Mouse (Mus musculus) liver, embryonic 16.5 days (tissue): Measurements from ENCODE around the gene Edem2. TPM values are rescaled to one million over a fixed set of nuclear protein-coding genes. Genes with fewer than 3 reads are reported as not detected.

Source experiments
- ATAC-seq: fragments of 200-750 bp; cut with Nextera tagmentation; 2 replicates; pipeline ENCODE4 v1.8.0; 2017; ENCODE audit warnings: low read depth, mild to moderate bottlenecking, moderate number of reproducible peaks, moderate library complexity
- H3K27ac ChIP-seq: fragments of 300-500 bp; sonication (generic); 2 replicates; pipeline ENCODE4 v1.5.1; 2014; ENCODE audit warnings: mild to moderate bottlenecking, low read length
- H3K27me3 ChIP-seq: fragments of 300-500 bp; sonication (generic); 2 replicates; pipeline ENCODE4 v1.6.1; 2014; ENCODE audit warnings: low read depth, low read length, mixed read lengths; ENCODE audit not compliant: control insufficient read depth, insufficient read depth
- H3K36me3 ChIP-seq: fragments of 300-500 bp; sonication (generic); 2 replicates; pipeline ENCODE4 v1.6.1; 2014; ENCODE audit warnings: mild to moderate bottlenecking; ENCODE audit not compliant: control insufficient read depth, insufficient read depth
- H3K4me1 ChIP-seq: fragments of 300-500 bp; sonication (generic); 2 replicates; pipeline ENCODE4 v1.6.1; 2014; ENCODE audit warnings: low read depth, low read length, mixed read lengths; ENCODE audit not compliant: control insufficient read depth
- H3K4me2 ChIP-seq: fragments of 300-500 bp; sonication (generic); 2 replicates; pipeline ENCODE4 v1.6.1; 2014; ENCODE audit warnings: low read depth, low read length, mixed read lengths
- H3K4me3 ChIP-seq: fragments of 300-500 bp; sonication (generic); 2 replicates; pipeline ENCODE4 v1.5.1; 2014; ENCODE audit warnings: low read depth, mild to moderate bottlenecking, low read length
- H3K9ac ChIP-seq: fragments of 300-500 bp; sonication (generic); 2 replicates; pipeline ENCODE4 v1.6.1; 2014; ENCODE audit warnings: low read depth, low read length
- H3K9me3 ChIP-seq: fragments of 300-500 bp; sonication (generic); replicated peaks from 2 replicates; pipeline ENCODE4 v1.6.1; 2016; ENCODE audit warnings: low read length; ENCODE audit not compliant: control insufficient read depth
- WGBS: fragments of 180-500 bp; shearing (Covaris S2); extraction: QIAGEN DNeasy Blood & Tissue Kit; methylation state at CpG from one replicate; pipeline ENCODE4 v1.1.7; 2014; ENCODE audit not compliant: insufficient replicate concordance; 5-methylcytosine and 5-hydroxymethylcytosine counted together
- polyA plus RNA-seq: library from polyadenylated mRNA; unstranded; fragments of >200 nt; fragmentation: Nextera tagmentation; extraction: Ambion mirVana; gene quantifications from 2 replicates; pipeline ENCODE4 v1.2.1, GENCODE M21; 2015

Edem2 gene
- polyA plus RNA-seq, 1 experiment from 2014 or later, result 30.3 TPM

DNA sequence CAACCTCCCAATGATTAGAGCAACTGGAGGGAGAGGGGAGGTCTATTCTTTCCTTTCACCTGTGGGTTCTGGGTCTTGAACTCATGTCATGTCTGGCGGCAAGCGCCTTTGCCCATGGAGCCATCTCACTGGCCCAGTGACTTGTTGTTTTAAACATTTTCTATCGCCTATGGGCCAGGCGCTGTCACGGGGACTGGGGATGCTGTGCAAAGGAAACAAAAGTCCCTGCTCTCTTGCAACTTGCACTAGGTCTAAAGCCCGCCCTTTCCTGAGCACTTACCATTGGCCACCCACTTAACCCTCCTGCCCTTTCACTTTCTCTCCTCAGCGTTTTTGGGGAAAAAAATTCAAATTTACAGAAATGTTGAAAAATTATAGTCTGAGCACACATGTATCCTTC is 32.4 kb downstream of the Edem2 start:
- no peak overlapping the region for H3K27ac ChIP-seq
- no peak overlapping the region for H3K4me2 ChIP-seq
- ATAC-seq, result no peak

GRCm38 (mm10) chr2:155696091-155696558 is 33.1 kb downstream of the Edem2 start:
- H3K36me3 ChIP-seq, result no peaks in the 10 kb centered on the region
- H3K27me3 ChIP-seq, result no peaks in the 10 kb centered on the region
- no peak for ATAC-seq
- H3K27ac ChIP-seq, result no peak overlapping the region
- H3K9me3 ChIP-seq, result no peaks in the 10 kb centered on the region
- H3K4me1 ChIP-seq, result peaks cover 2% of the 10 kb centered on the region
- H3K4me2 ChIP-seq, result no peak overlapping the region
- H3K9ac ChIP-seq, result no peak overlapping the region
- no peak overlapping the region for H3K4me3 ChIP-seq
- 14% methylated on average over 7 of the region's 7 CpGs for WGBS

More for the DNA sequence above, 32.4 kb downstream of the Edem2 start:
- WGBS, result 50% methylated on average over 7 of the region's 7 CpGs
- H3K9ac ChIP-seq, result no peak overlapping the region
- H3K4me1 ChIP-seq, result no peaks in the 10 kb centered on the region
- no peaks in the 10 kb centered on the region for H3K27me3 ChIP-seq
- H3K36me3 ChIP-seq, result no peaks in the 10 kb centered on the region
- no peaks in the 10 kb centered on the region for H3K9me3 ChIP-seq
- no peak overlapping the region for H3K4me3 ChIP-seq

DNA sequence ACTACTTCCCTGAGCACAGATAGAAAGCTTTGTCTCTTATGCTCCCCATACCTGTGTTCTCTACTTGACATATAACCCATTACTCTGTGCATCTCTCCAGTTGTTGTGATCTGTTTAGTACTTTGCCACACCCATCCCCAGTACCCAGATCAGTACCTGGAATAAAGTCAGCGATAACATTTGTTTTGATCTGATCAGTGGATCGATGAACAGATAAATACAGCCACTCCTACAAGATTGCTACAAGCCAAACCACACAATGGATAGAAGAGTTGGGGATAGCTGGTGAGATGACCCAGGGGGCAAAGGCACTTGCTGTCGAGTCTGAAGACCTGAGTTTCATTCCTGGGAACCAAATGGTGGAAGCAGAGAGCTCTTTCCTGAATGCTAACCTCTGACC is 34.0 kb downstream of the Edem2 start:
- no peaks in the 10 kb centered on the region for H3K27me3 ChIP-seq
- H3K4me1 ChIP-seq, result peaks cover 9% of the 10 kb centered on the region
- no peak overlapping the region for H3K27ac ChIP-seq
- H3K9ac ChIP-seq, result no peak overlapping the region
- no peaks in the 10 kb centered on the region for H3K9me3 ChIP-seq
- 61% methylated on average over 3 of the region's 3 CpGs for WGBS
- H3K36me3 ChIP-seq, result no peaks in the 10 kb centered on the region
- no peak overlapping the region for H3K4me3 ChIP-seq
- no peak overlapping the region for H3K4me2 ChIP-seq
- ATAC-seq, result no peak

- H3K27me3 ChIP-seq, result no peaks in the 10 kb centered on the region
- no peak overlapping the region for H3K4me2 ChIP-seq
- no peak overlapping the region for H3K4me3 ChIP-seq
- no peaks in the 10 kb centered on the region for H3K36me3 ChIP-seq
- 49% methylated on average over 2 of the region's 2 CpGs for WGBS
- peaks cover 12% of the 10 kb centered on the region for H3K4me1 ChIP-seq
- H3K27ac ChIP-seq, result no peak overlapping the region
- no peaks in the 10 kb centered on the region for H3K9me3 ChIP-seq
- ATAC-seq, result no peak
- no peak overlapping the region for H3K9ac ChIP-seq
Observed at GRCm38 (mm10) chr2:155694564-155694963, 34.7 kb downstream of the Edem2 start.

DNA sequence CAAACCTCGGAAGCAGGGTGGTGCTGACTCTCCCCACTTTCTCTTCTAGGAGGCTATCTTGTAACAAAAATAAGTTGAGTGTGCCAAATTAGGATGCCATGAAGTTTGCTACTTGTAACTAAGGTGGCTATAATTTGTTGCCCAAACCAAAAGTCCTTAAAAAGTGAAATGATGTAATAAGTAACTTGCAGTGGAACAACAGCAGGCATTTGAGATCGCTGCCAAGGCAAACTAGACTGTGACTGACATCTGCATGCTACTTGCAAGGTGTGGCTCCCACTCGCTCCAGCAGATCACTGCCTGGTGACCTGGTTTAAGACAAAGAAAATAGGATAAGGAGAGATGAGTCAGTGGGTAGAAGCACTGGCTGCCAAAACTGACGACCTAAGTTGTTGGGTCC is 36.1 kb downstream of the Edem2 start:
- Histone ChIP-seq H3K27ac (no peak overlapping the region), H3K36me3 (no peaks in the 10 kb centered on the region), H3K4me2 (no peak overlapping the region), H3K9ac (no peak overlapping the region), H3K9me3 (no peaks in the 10 kb centered on the region), H3K27me3 (no peaks in the 10 kb centered on the region), H3K4me1 (peaks cover 12% of the 10 kb centered on the region), H3K4me3 (no peak overlapping the region)
- ATAC-seq, result no peak
- WGBS, result 69% methylated on average over 4 of the region's 4 CpGs

GRCm38 (mm10) chr2:155691723-155692493 is 37.4 kb downstream of the Edem2 start, which contains the start of gene Trpc4ap:
TSS of gene Trpc4ap (minus strand) at chr2:155692384.
- H3K9ac ChIP-seq, result peak within 1 kb of the TSS; percentile 99
- peak within 1 kb of the TSS; percentile 68 for H3K4me2 ChIP-seq
- under 1% methylated on average over 69 of the region's 72 CpGs for WGBS
- no peaks in the 10 kb centered on the region for H3K27me3 ChIP-seq
- ATAC-seq, result peak; percentile 96
- peak within 1 kb of the TSS; percentile 97 for H3K4me3 ChIP-seq
- H3K27ac ChIP-seq, result peak within 1 kb of the TSS; percentile 88
- no peaks in the 10 kb centered on the region for H3K36me3 ChIP-seq
- H3K9me3 ChIP-seq, result no peaks in the 10 kb centered on the region
- H3K4me1 ChIP-seq, result peaks cover 12% of the 10 kb centered on the region

GRCm38 (mm10) chr2:155691336-155691722 is 37.9 kb downstream of the Edem2 start:
- 3% methylated on average over 8 of the region's 8 CpGs for WGBS
- H3K4me2 ChIP-seq, result peak overlapping the region; percentile 68
- H3K4me3 ChIP-seq, result peak overlapping the region; percentile 97
- peak overlapping the region; percentile 88 for H3K27ac ChIP-seq
- no peaks in the 10 kb centered on the region for H3K27me3 ChIP-seq
- no peaks in the 10 kb centered on the region for H3K36me3 ChIP-seq
- H3K4me1 ChIP-seq, result peaks cover 12% of the 10 kb centered on the region
- H3K9me3 ChIP-seq, result no peaks in the 10 kb centered on the region
- peak overlapping the region; percentile 99 for H3K9ac ChIP-seq
- no peak for ATAC-seq

DNA sequence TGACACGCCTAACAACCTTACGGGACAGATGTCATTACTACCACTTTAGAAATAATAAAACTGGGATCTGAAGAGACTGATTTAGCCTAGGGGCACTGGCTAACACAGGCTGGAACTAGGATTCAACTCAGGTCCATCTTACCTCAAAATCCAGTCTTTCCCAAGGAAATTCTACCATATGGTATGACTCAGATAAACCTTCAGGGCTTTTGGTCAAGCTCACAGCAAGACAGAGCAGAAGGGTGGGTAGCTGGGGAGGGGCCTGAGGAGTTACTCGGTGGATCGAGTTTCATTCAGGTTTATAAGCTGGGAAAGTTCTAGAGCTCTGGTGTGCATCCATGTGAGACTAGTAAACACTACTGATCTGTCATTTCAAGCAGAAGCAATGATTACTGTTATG is 40.1 kb downstream of the Edem2 start:
- Histone ChIP-seq H3K9ac (no peak overlapping the region), H3K4me1 (peaks cover 12% of the 10 kb centered on the region), H3K36me3 (no peaks in the 10 kb centered on the region), H3K4me2 (no peak overlapping the region), H3K27me3 (no peaks in the 10 kb centered on the region), H3K27ac (no peak overlapping the region), H3K4me3 (no peak overlapping the region), H3K9me3 (no peaks in the 10 kb centered on the region)
- 76% methylated on average over 4 of the region's 4 CpGs for WGBS
- no peak for ATAC-seq

- WGBS, result 88% methylated on average over 11 of the region's 11 CpGs
- Histone ChIP-seq H3K4me3 (no peak overlapping the region), H3K4me1 (peaks cover 12% of the 10 kb centered on the region), H3K4me2 (no peak overlapping the region), H3K9me3 (no peaks in the 10 kb centered on the region), H3K27me3 (no peaks in the 10 kb centered on the region), H3K27ac (no peak overlapping the region), H3K9ac (no peak overlapping the region), H3K36me3 (no peaks in the 10 kb centered on the region)
- no peak for ATAC-seq
Observed at GRCm38 (mm10) chr2:155687746-155688145, 41.5 kb downstream of the Edem2 start.
